Mouse (Mus musculus) MEL (cell line): ENCODE measurements around the gene Apon. TPM values are rescaled to one million over a fixed set of nuclear protein-coding genes. Genes with fewer than 3 reads are reported as not detected.
A peak's percentile ranks its signal among the peaks of the same experiment; 100 is the strongest.

Experiments
- DNase-seq: peaks from one replicate; pipeline ENCODE4 v3.0.0; 2011; ENCODE audit warnings: low read depth, low spot score
- H3K27ac ChIP-seq: 2 replicates; pipeline ENCODE4 v1.5.1; 2012; ENCODE audit warnings: low read depth, mild to moderate bottlenecking, control low read depth, low read length, moderate library complexity; ENCODE audit not compliant: control insufficient read depth
- H3K27me3 ChIP-seq, 2 experiments: fragments of 150-350 bp in 1 of 2; sonication (generic) in 1 of 2; 2 replicates each; pipeline ENCODE4 v1.6.1; 2012; ENCODE audit warnings: low read length in 2 of 2, mild to moderate bottlenecking in 2 of 2, improper control_type of control experiment in 1 of 2, moderate library complexity in 1 of 2; ENCODE audit not compliant: insufficient read depth in 2 of 2, control insufficient read depth in 1 of 2
- H3K36me3 ChIP-seq, 2 experiments: 2 replicates each; pipeline ENCODE4 v1.6.1; 2012 to 2014; ENCODE audit warnings: low read length in 2 of 2, improper control_type of control experiment in 1 of 2, inconsistent platforms in 1 of 2, mild to moderate bottlenecking in 1 of 2; ENCODE audit not compliant: insufficient read depth in 2 of 2, control insufficient read depth in 1 of 2
- H3K4me1 ChIP-seq, 2 experiments: fragments of 150-350 bp in 1 of 2; sonication (generic) in 1 of 2; 2 replicates each; pipeline ENCODE4 v1.6.1; 2012; ENCODE audit warnings: low read length in 2 of 2, improper control_type of control experiment in 1 of 2, mild to moderate bottlenecking in 1 of 2; ENCODE audit not compliant: insufficient read depth in 2 of 2, control insufficient read depth in 1 of 2
- H3K4me3 ChIP-seq, 2 experiments: fragments of 150-350 bp in 1 of 2; sonication (generic) in 1 of 2; 2 replicates each; pipeline ENCODE4 v1.5.1; 2012; ENCODE audit warnings: low read depth in 2 of 2, low read length in 2 of 2, mild to moderate bottlenecking in 2 of 2, moderate library complexity in 2 of 2, control low read depth in 1 of 2, improper control_type of control experiment in 1 of 2; ENCODE audit not compliant: control insufficient read depth in 1 of 2, insufficient read depth in 1 of 2
- H3K79me2 ChIP-seq: 2 replicates; pipeline ENCODE4 v1.6.1; 2012; ENCODE audit warnings: mild to moderate bottlenecking, low read length, moderate library complexity; ENCODE audit not compliant: control insufficient read depth, poor library complexity, insufficient read depth
- H3K9ac ChIP-seq: 2 replicates; pipeline ENCODE4 v1.6.1; 2012; ENCODE audit warnings: low read depth, mild to moderate bottlenecking, control low read depth, low read length, moderate library complexity; ENCODE audit not compliant: control insufficient read depth, poor library complexity, severe bottlenecking
- H3K9me3 ChIP-seq: fragments of 150-350 bp; sonication (generic); replicated peaks from 2 replicates; pipeline ENCODE4 v1.6.1; 2012; ENCODE audit warnings: mild to moderate bottlenecking, low read length, improper control_type of control experiment, moderate library complexity; ENCODE audit not compliant: insufficient read depth
- BHLHE40 ChIP-seq: IDR thresholded peaks from 2 replicates; pipeline ENCODE4 v1.6.1; 2012; ENCODE audit warnings: low read depth, mild to moderate bottlenecking, inconsistent platforms, low read length, improper control_type of control experiment, borderline replicate concordance
- CHD1 ChIP-seq: IDR thresholded peaks from 2 replicates; pipeline ENCODE4 v1.6.1; 2012; ENCODE audit warnings: low read depth, mild to moderate bottlenecking, inconsistent platforms, low read length, improper control_type of control experiment
- CHD2 ChIP-seq: IDR thresholded peaks from 2 replicates; pipeline ENCODE4 v1.6.1; 2011; ENCODE audit warnings: low read length, improper control_type of control experiment
- CTCF ChIP-seq, 3 experiments: IDR thresholded peaks in 2 of 3; conservative IDR thresholded peaks in 1 of 3; 2 replicates each; pipeline ENCODE4 v1.5.1; 2011 to 2012; ENCODE audit warnings: low read length in 3 of 3, low read depth in 2 of 3, mild to moderate bottlenecking in 2 of 3, improper control_type of control experiment in 1 of 3, inconsistent platforms in 1 of 3, mixed read lengths in 1 of 3, moderate library complexity in 1 of 3; ENCODE audit not compliant: control insufficient read depth in 1 of 3, insufficient read depth in 1 of 3, poor library complexity in 1 of 3, severe bottlenecking in 1 of 3
- E2F4 ChIP-seq: IDR thresholded peaks from 2 replicates; pipeline ENCODE4 v1.6.1; 2011; ENCODE audit warnings: low read depth, low read length, improper control_type of control experiment, borderline replicate concordance
- MAFK ChIP-seq: IDR thresholded peaks from 2 replicates; pipeline ENCODE4 v1.6.1; 2011; ENCODE audit warnings: low read depth, mild to moderate bottlenecking, low read length, improper control_type of control experiment, borderline replicate concordance
- MXI1 ChIP-seq: IDR thresholded peaks from 2 replicates; pipeline ENCODE4 v1.6.1; 2011; ENCODE audit warnings: mild to moderate bottlenecking, low read depth, low read length, improper control_type of control experiment
- MYC ChIP-seq: IDR thresholded peaks from 2 replicates; pipeline ENCODE4 v1.6.1; 2011; ENCODE audit warnings: low read depth, mild to moderate bottlenecking, low read length, improper control_type of control experiment, moderate library complexity
- NELFE ChIP-seq: IDR thresholded peaks from 2 replicates; pipeline ENCODE4 v1.6.1; 2011; ENCODE audit warnings: low read depth, low read length, improper control_type of control experiment
- POLR2AphosphoS5 ChIP-seq: IDR thresholded peaks from 2 replicates; pipeline ENCODE4 v1.6.1; 2012; ENCODE audit warnings: low read depth, borderline replicate concordance, mild to moderate bottlenecking, inconsistent platforms, low read length, moderate library complexity, mixed read lengths
- RAD21 ChIP-seq: IDR thresholded peaks from 2 replicates; pipeline ENCODE4 v1.6.1; 2011; ENCODE audit warnings: mild to moderate bottlenecking, low read depth, low read length, improper control_type of control experiment
- TBP ChIP-seq: IDR thresholded peaks from 2 replicates; pipeline ENCODE4 v1.8.0; 2011; ENCODE audit warnings: low read depth, low read length, improper control_type of control experiment
- TCF12 ChIP-seq: IDR thresholded peaks from 2 replicates; pipeline ENCODE4 v1.6.1; 2014; ENCODE audit warnings: low read depth, mild to moderate bottlenecking, inconsistent platforms, low read length, improper control_type of control experiment, moderate library complexity
- ZC3H11A ChIP-seq: IDR thresholded peaks from 2 replicates; pipeline ENCODE4 v1.6.1; 2012; ENCODE audit warnings: low read depth, mild to moderate bottlenecking, inconsistent platforms, low read length, improper control_type of control experiment
- polyA plus RNA-seq, 2 experiments: library from polyadenylated mRNA; stranded (reverse) in 1 of 2; unstranded in 1 of 2; fragments of >175 nt in 1 of 2; fragments of >200 nt in 1 of 2; gene quantifications; 2 replicates each; pipeline versions ENCODE4 v1.2.1 to v1.2.4; 2012; ENCODE audit warnings: low replicate concordance in 2 of 2, low read depth in 1 of 2; ENCODE audit not compliant: insufficient read length in 2 of 2, insufficient read depth in 1 of 2, missing spikeins in 1 of 2
- total RNA-seq: library from RNA; depleted of rRNA; stranded (reverse); fragments of 300-350 nt; gene quantifications from 2 replicates; pipeline ENCODE4 v1.2.3, GENCODE M21; 2012

Apon gene
- total and polyA plus RNA-seq, 3 experiments = 0.27 to 0.46 TPM; not detected in 1

- H3K4me3 ChIP-seq = no peak overlapping the region
- H3K9ac ChIP-seq = no peak overlapping the region
- peaks cover 0 to 5% of the 10 kb centered on the region in 2 experiments; a peak in 2 of 4 replicates for H3K36me3 ChIP-seq
- peaks cover 3 to 5% of the 10 kb centered on the region in 2 experiments; a peak in 3 of 4 replicates for H3K4me1 ChIP-seq
- TF ChIP-seq NELFE = no peak
- TF ChIP-seq MAFK = no peak
- TF ChIP-seq CTCF (IDR thresholded peaks at IDR 0.05 in 2 of 3, conservative IDR thresholded peaks at IDR 0.05 in 1 of 3; ENCODE audit: control insufficient read depth in 1 of 3, insufficient read depth in 1 of 3, low read depth in 2 of 3, low read length in 3 of 3, poor library complexity in 1 of 3, severe bottlenecking in 1 of 3) = no peak
- no peak for TF ChIP-seq TBP
- TF ChIP-seq RAD21 = no peak
- no peak for TF ChIP-seq MYC
- no peak for TF ChIP-seq ZC3H11A
- TF ChIP-seq POLR2AphosphoS5 = no peak
- no peak for TF ChIP-seq TCF12
- no peak for TF ChIP-seq CHD2
- no peak overlapping the region for H3K27ac ChIP-seq
- no peaks in the 10 kb centered on the region for H3K27me3 ChIP-seq
- H3K79me2 ChIP-seq = no peaks in the 10 kb centered on the region
- H3K9me3 ChIP-seq = no peaks in the 10 kb centered on the region
- no peak for DNase-seq
Measured at GRCm38 (mm10) chr10:128225064-128225463, 28.8 kb upstream of the Apon start.

GRCm38 (mm10) chr10:128225538-128225937 is 28.4 kb upstream of the Apon start, which contains the start of gene Mip:
TSS of gene Mip (plus strand) at chr10:128225838.
- peaks cover 3 to 5% of the 10 kb centered on the region in 2 experiments for H3K4me1 ChIP-seq
- TF ChIP-seq CHD1 = no peak

GRCm38 (mm10) chr10:128227592-128227991 is 26.3 kb upstream of the Apon start:
- H3K27me3 ChIP-seq = no peaks in the 10 kb centered on the region
- peaks cover 0 to 8% of the 10 kb centered on the region in 2 experiments; a peak in 2 of 4 replicates for H3K36me3 ChIP-seq
- H3K4me1 ChIP-seq = peaks cover 3 to 11% of the 10 kb centered on the region in 2 experiments
- H3K9ac ChIP-seq = 0 out of 2 replicates have a peak overlapping the region, but pooled peaks have one; percentile 8
- no peaks in the 10 kb centered on the region for H3K9me3 ChIP-seq
- no peak overlapping the region for H3K27ac ChIP-seq
- no peak overlapping the region for H3K4me3 ChIP-seq
- DNase-seq = peak; percentile 63
- TF ChIP-seq E2F4 = no peak
- TF ChIP-seq BHLHE40 = peak; percentile 43
- TF ChIP-seq MXI1 = peak; percentile 56; the same call in 1 of the 2 replicates
- H3K79me2 ChIP-seq = peaks cover 6% of the 10 kb centered on the region

More at GRCm38 (mm10) chr10:128225538-128225937, 28.4 kb upstream of the Apon start, which contains the start of gene Mip:
- no peaks in the 10 kb centered on the region for H3K9me3 ChIP-seq
- DNase-seq = no peak
- no peaks in the 10 kb centered on the region for H3K27me3 ChIP-seq
- H3K4me3 ChIP-seq = no peak within 1 kb of the TSS
- H3K27ac ChIP-seq = no peak within 1 kb of the TSS
- no peaks in the 10 kb centered on the region for H3K79me2 ChIP-seq
- H3K36me3 ChIP-seq = peaks cover 0 to 5% of the 10 kb centered on the region in 2 experiments; a peak in 2 of 4 replicates
- H3K9ac ChIP-seq = no peak within 1 kb of the TSS
